Mouse (Mus musculus) E14TG2a.4 (cell line): ENCODE results near the gene Crtac1.

Experiments used
- H3K27me3 ChIP-seq: 2 replicates; pipeline ENCODE4 v1.6.1; 2014; ENCODE audit warnings: low read length, control low read depth; ENCODE audit not compliant: insufficient read depth
- H3K36me3 ChIP-seq: 2 replicates; pipeline ENCODE4 v1.6.1; 2014; ENCODE audit warnings: low read length, control low read depth; ENCODE audit not compliant: insufficient read depth
- H3K4me1 ChIP-seq: replicated peaks from 2 replicates; pipeline ENCODE4 v1.6.1; 2014; ENCODE audit warnings: low read depth, low read length, control low read depth
- H3K4me3 ChIP-seq: replicated peaks from 2 replicates; pipeline ENCODE4 v1.5.1; 2014; ENCODE audit warnings: mild to moderate bottlenecking, low read length
- H3K9me3 ChIP-seq: 2 replicates; pipeline ENCODE4 v1.6.1; 2014; ENCODE audit warnings: low read length, control low read depth
- CTCF ChIP-seq: conservative IDR thresholded peaks from 2 replicates; pipeline ENCODE4 v1.5.1; 2014; ENCODE audit warnings: low read length
- NANOG ChIP-seq: IDR thresholded peaks from 2 replicates; pipeline ENCODE4 v1.6.1; 2014; ENCODE audit warnings: borderline replicate concordance, low read length, mixed read lengths
- POU5F1 ChIP-seq: IDR thresholded peaks from 2 replicates; pipeline ENCODE4 v1.6.1; 2014; ENCODE audit warnings: low read length, borderline replicate concordance

Crtac1 gene

DNA sequence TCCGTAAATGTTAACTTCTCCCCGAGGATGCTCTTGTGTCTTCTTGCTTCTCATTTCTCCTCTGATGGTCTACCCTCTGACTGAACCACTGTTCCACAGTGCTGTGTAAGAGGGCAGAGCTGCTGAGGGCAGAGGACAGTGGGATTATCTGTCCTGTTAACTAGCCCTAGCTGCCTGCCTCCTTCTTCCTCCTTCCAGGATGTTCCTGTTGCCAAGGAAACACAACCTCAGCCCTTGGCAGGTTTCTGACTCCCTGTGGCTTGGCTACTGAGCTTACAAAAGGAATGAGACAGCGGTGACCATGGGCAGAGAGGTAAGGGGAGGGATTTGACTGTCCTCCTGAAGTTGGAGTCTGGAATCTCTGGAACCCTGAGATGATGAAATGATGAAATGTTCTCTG lies 152.0 kb downstream of the Crtac1 start:
- Histone ChIP-seq H3K36me3 (no peaks in the 10 kb centered on the region), H3K4me3 (no peak overlapping the region), H3K27me3 (peaks cover 23% of the 10 kb centered on the region), H3K4me1 (peaks cover 21% of the 10 kb centered on the region), H3K9me3 (no peaks in the 10 kb centered on the region; the same call in 1 of the 2 replicates)
- TF ChIP-seq CTCF (no peak), NANOG (no peak), POU5F1 (no peak)

- TF ChIP-seq NANOG, result no peak
- TF ChIP-seq POU5F1, result no peak
- no peak for TF ChIP-seq CTCF
- H3K4me1 ChIP-seq, result peaks cover 18% of the 10 kb centered on the region; the same call in 1 of the 2 replicates
- no peaks in the 10 kb centered on the region; the same call in 1 of the 2 replicates for H3K9me3 ChIP-seq
- H3K4me3 ChIP-seq, result no peak overlapping the region
- H3K36me3 ChIP-seq, result no peaks in the 10 kb centered on the region
- peaks cover 23% of the 10 kb centered on the region for H3K27me3 ChIP-seq
Observed at GRCm38 (mm10) chr19:42278461-42278860, 153.1 kb downstream of the Crtac1 start.

GRCm38 (mm10) chr19:42277288-42277687 lies 154.3 kb downstream of the Crtac1 start:
- no peak overlapping the region for H3K4me3 ChIP-seq
- peaks cover 23% of the 10 kb centered on the region for H3K27me3 ChIP-seq
- TF ChIP-seq CTCF (no peak), POU5F1 (no peak), NANOG (no peak)
- no peaks in the 10 kb centered on the region for H3K9me3 ChIP-seq
- peaks cover 13% of the 10 kb centered on the region; the same call in 1 of the 2 replicates for H3K4me1 ChIP-seq
- no peaks in the 10 kb centered on the region for H3K36me3 ChIP-seq

GRCm38 (mm10) chr19:42272003-42272963 lies 159.3 kb downstream of the Crtac1 start:
- Histone ChIP-seq H3K36me3 (no peaks in the 10 kb centered on the region), H3K9me3 (no peaks in the 10 kb centered on the region), H3K4me1 (peaks cover 23% of the 10 kb centered on the region), H3K27me3 (peaks cover 49% of the 10 kb centered on the region), H3K4me3 (no peak overlapping the region)
- TF ChIP-seq NANOG (no peak), CTCF (peak; percentile 99)

- H3K4me3 ChIP-seq, result no peak overlapping the region
- no peaks in the 10 kb centered on the region for H3K36me3 ChIP-seq
- H3K27me3 ChIP-seq, result peaks cover 53% of the 10 kb centered on the region
- TF ChIP-seq POU5F1 (no peak), NANOG (no peak), CTCF (no peak)
- no peaks in the 10 kb centered on the region for H3K9me3 ChIP-seq
- peaks cover 27% of the 10 kb centered on the region for H3K4me1 ChIP-seq
Observed at GRCm38 (mm10) chr19:42271182-42271581, 160.4 kb downstream of the Crtac1 start.

DNA sequence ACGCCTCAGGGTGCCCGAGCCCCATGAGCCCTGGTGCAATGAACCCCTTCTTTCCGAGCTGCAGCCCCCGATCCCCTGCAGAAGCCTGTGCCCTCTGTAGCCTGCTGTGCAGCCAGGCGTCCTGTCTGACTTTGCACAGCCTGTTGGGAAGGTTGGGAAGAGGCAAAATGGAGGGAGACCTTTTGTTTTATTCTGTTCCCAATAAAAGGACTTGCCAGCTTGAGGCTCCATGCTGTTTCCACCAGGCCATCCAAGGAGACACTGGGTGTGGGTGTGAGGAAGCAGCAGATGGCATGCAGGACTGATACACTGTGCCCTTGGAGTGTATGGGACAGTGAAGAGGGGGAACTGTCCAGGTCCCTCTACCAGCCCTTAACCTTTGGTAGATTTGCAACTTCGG lies 161.5 kb downstream of the Crtac1 start:
- TF ChIP-seq POU5F1 (no peak), NANOG (no peak), CTCF (no peak)
- H3K4me3 ChIP-seq, result no peak overlapping the region
- peaks cover 27% of the 10 kb centered on the region for H3K4me1 ChIP-seq
- H3K36me3 ChIP-seq, result no peaks in the 10 kb centered on the region
- no peaks in the 10 kb centered on the region for H3K9me3 ChIP-seq
- peaks cover 48% of the 10 kb centered on the region for H3K27me3 ChIP-seq

DNA sequence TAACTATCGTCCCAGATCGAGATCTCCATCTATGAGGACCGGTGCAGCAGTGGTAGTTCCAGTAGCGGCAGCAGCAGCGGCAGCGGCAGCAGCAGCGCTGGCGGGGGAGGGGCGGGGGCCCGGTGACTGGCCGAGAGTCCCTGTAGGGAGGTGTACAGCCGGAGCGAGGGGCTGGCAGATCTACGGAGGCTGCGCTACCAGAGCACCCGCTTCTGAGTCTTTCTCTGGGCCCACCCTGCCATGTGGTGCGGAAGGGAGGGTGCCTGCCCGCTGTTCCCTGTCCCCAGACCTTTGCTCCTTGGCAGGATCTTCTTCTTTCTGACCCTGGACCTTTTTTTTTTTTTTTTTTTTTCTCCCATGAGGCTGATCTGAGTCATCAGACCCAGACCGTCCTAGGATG lies 163.2 kb downstream of the Crtac1 start:
- Histone ChIP-seq H3K36me3 (no peaks in the 10 kb centered on the region), H3K4me3 (peak overlapping the region; percentile 67), H3K4me1 (peaks cover 40% of the 10 kb centered on the region), H3K27me3 (peaks cover 45% of the 10 kb centered on the region), H3K9me3 (no peaks in the 10 kb centered on the region)
- TF ChIP-seq CTCF, result no peak

GRCm38 (mm10) chr19:42263524-42263923 lies 168.1 kb downstream of the Crtac1 start:
- Histone ChIP-seq H3K27me3 (peaks cover 29% of the 10 kb centered on the region), H3K4me3 (no peak overlapping the region), H3K36me3 (no peaks in the 10 kb centered on the region), H3K4me1 (peaks cover 34% of the 10 kb centered on the region), H3K9me3 (no peaks in the 10 kb centered on the region)
- TF ChIP-seq NANOG, result no peak
- no peak for TF ChIP-seq POU5F1
- TF ChIP-seq CTCF, result no peak

GRCm38 (mm10) chr19:42260486-42260885 lies 171.1 kb downstream of the Crtac1 start:
- H3K4me1 ChIP-seq, result peaks cover 23% of the 10 kb centered on the region
- H3K4me3 ChIP-seq, result no peak overlapping the region
- no peaks in the 10 kb centered on the region for H3K9me3 ChIP-seq
- no peaks in the 10 kb centered on the region for H3K36me3 ChIP-seq
- TF ChIP-seq CTCF (no peak), NANOG (no peak), POU5F1 (no peak)
- H3K27me3 ChIP-seq, result peaks cover 29% of the 10 kb centered on the region
